Mouse (Mus musculus): ENCODE measurements at regions not wholly inside any gene's neighbourhood (a gene's known extent, or its start where the extent isn't known, plus 50 kb on each side); places are given as distances from the start of the nearest gene placed in this dataset.
A peak's percentile ranks its signal among the peaks of the same experiment; 100 is the strongest.

DNA sequence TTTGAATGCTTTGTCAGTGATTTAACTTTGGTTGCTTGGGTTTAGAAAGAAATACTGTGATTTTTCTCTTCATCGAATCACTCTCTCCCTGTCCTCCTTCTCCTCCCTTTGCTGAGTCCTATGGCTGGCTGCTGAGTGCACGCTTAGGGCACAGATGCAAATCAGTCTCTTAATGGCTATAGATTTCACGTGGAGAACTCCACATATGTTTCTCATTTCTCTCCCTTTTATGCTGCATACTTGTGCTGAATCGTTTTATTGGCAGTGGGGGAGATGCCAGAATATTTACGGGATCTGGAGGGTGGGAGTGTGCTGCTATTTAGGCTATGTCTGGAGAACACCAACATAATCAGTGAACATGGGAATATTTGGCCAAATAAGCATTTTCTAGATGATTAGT lies 118.8 kb upstream of the Rnd3 start:
- no peak overlapping the region for H3K4me2 ChIP-seq (replicated peaks)
- WGBS = 73% methylated on average over 5 of the region's 5 CpGs
- ATAC-seq (replicated peaks) = no peak

DNA sequence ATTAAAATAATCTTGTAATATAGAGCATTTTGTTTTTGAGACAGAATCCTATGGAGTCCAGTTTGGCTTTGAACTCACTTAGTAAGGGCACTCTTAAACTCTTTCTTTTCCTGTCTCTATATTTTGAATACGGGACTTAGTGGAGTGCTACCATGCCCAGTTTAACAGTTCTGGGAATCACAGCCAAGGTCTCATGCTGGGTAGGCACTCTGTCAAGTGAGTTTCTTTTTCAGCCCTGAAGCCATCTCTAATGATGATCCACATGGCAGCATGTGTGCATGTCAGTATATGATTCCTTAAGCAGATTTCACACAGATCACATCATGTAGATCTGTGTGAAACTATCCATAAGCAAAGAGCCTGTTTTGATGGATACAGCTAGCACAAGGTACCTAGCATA lies 113.6 kb upstream of the Rnd3 start:
- H3K36me3 ChIP-seq = no peaks in the 10 kb centered on the region
- H3K4me1 ChIP-seq = no peaks in the 10 kb centered on the region
- no peak for ATAC-seq (replicated peaks)
- no peak overlapping the region for H3K4me3 ChIP-seq
- no peak overlapping the region for H3K27ac ChIP-seq (replicated peaks)
- WGBS = 75% methylated on average over 1 of the region's 1 CpGs
- no peaks in the 10 kb centered on the region for H3K27me3 ChIP-seq
- no peaks in the 10 kb centered on the region for H3K9me3 ChIP-seq
- no peak overlapping the region for H3K4me2 ChIP-seq (replicated peaks)
- no peak overlapping the region for H3K9ac ChIP-seq (replicated peaks)

More for the DNA sequence above, 118.8 kb upstream of the Rnd3 start:
- Histone ChIP-seq H3K27ac (replicated peaks) (no peak overlapping the region), H3K9ac (replicated peaks) (no peak overlapping the region), H3K36me3 (no peaks in the 10 kb centered on the region), H3K9me3 (no peaks in the 10 kb centered on the region), H3K4me1 (no peaks in the 10 kb centered on the region), H3K27me3 (no peaks in the 10 kb centered on the region), H3K4me3 (no peak overlapping the region)

DNA sequence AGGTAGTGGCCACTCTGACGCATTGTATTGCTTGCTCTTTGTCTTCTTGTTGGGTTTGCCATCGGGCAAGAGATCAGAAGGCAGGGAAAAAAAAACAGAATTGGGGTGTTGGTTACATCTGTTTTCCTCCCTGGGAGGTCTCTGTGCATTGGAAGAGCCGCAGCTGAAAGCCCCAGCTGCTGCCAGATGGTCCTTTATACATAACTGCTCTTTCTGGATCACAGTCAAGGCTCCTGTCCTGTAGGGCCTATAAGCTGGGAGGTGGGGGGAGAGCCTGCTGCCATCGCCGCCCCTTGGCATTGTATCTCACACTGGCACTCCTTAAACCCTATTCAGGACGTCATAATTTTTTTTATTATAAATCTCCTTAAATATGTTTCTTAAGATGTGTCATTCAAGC lies 101.9 kb upstream of the Rnd3 start:
- Histone ChIP-seq H3K4me1 (no peaks in the 10 kb centered on the region), H3K27ac (replicated peaks) (no peak overlapping the region), H3K4me2 (replicated peaks) (no peak overlapping the region), H3K9ac (replicated peaks) (no peak overlapping the region), H3K27me3 (no peaks in the 10 kb centered on the region), H3K36me3 (no peaks in the 10 kb centered on the region), H3K4me3 (no peak overlapping the region), H3K9me3 (no peaks in the 10 kb centered on the region)
- ATAC-seq (replicated peaks) = no peak
- WGBS = 50% methylated on average over 6 of the region's 6 CpGs

DNA sequence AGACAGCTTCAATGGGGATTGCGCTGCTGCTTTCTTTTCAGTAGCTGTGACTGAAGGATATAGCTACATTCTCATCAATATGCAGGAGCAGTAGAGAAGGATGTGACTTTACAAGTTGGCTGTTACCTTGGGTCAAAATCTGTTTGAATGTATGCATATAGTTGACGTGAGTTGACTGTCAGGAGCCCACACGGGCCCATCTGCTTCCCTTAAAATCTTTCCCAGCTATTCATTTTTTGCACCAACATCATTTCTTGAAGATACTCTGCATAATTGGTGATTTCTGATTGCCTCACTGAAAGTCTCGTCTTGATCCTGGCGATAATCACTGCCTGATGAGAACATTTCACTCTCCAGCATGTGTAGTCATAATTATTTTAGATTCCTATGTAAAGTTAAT lies 92.7 kb upstream of the Rnd3 start:
- peaks cover 11% of the 10 kb centered on the region for H3K4me1 ChIP-seq
- ATAC-seq (replicated peaks) = no peak
- H3K27ac ChIP-seq (replicated peaks) = no peak overlapping the region

DNA sequence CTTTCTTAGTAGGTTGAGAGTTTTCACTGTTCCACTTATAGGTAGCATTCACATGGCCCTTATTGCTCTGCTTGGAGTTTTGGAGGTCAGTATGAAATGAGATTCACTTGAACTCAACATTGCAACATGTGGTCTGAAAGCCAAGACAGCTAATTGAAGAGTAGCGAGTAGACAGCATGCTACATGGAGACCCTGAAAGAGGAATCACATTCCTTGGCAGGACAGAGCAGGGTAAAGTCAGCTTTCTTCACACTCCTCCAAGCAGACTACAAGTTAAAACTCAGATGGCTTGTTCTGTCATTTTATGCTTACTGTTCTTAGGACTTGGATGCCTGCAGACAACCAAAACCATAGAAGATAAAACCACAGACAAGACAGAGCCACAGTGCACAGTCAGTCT lies 91.1 kb upstream of the Rnd3 start:
- Histone ChIP-seq H3K36me3 (no peaks in the 10 kb centered on the region), H3K9ac (replicated peaks) (no peak overlapping the region), H3K9me3 (no peaks in the 10 kb centered on the region), H3K4me2 (replicated peaks) (no peak overlapping the region), H3K27ac (replicated peaks) (no peak overlapping the region), H3K4me3 (no peak overlapping the region), H3K4me1 (peaks cover 11% of the 10 kb centered on the region), H3K27me3 (no peaks in the 10 kb centered on the region)
- no peak for ATAC-seq (replicated peaks)
- WGBS = 94% methylated on average over 1 of the region's 1 CpGs

More for the DNA sequence above, 92.7 kb upstream of the Rnd3 start:
- H3K36me3 ChIP-seq = no peaks in the 10 kb centered on the region
- no peak overlapping the region for H3K4me3 ChIP-seq
- no peak overlapping the region for H3K4me2 ChIP-seq (replicated peaks)
- no peaks in the 10 kb centered on the region for H3K9me3 ChIP-seq
- H3K27me3 ChIP-seq = no peaks in the 10 kb centered on the region
- 22% methylated on average over 5 of the region's 5 CpGs for WGBS
- no peak overlapping the region for H3K9ac ChIP-seq (replicated peaks)

DNA sequence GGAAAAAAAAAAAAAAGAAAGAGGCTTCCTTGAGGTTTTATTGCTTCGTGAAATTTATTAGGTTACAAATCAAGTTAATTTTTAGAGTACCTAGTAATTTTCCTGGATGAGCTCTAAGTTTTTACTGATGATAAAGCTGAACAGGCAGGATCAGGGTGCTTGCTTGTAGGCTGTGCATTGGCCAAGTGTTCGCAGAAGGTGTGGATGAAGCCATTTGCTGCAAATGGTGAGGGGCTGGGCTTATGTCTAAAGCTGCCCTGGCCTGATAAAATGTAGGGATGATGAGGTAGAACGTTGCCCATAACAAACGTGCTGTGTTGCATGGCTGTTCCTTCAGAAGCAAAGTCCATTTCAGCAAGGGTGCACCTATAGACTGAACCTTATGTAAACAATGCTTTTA lies 90.1 kb upstream of the Rnd3 start:
- Histone ChIP-seq H3K4me3 (no peak overlapping the region), H3K36me3 (no peaks in the 10 kb centered on the region), H3K4me1 (peaks cover 11% of the 10 kb centered on the region), H3K9ac (replicated peaks) (no peak overlapping the region), H3K4me2 (replicated peaks) (no peak overlapping the region), H3K27ac (replicated peaks) (no peak overlapping the region), H3K27me3 (no peaks in the 10 kb centered on the region), H3K9me3 (no peaks in the 10 kb centered on the region)
- WGBS = 74% methylated on average over 4 of the region's 4 CpGs
- no peak for ATAC-seq (replicated peaks)

DNA sequence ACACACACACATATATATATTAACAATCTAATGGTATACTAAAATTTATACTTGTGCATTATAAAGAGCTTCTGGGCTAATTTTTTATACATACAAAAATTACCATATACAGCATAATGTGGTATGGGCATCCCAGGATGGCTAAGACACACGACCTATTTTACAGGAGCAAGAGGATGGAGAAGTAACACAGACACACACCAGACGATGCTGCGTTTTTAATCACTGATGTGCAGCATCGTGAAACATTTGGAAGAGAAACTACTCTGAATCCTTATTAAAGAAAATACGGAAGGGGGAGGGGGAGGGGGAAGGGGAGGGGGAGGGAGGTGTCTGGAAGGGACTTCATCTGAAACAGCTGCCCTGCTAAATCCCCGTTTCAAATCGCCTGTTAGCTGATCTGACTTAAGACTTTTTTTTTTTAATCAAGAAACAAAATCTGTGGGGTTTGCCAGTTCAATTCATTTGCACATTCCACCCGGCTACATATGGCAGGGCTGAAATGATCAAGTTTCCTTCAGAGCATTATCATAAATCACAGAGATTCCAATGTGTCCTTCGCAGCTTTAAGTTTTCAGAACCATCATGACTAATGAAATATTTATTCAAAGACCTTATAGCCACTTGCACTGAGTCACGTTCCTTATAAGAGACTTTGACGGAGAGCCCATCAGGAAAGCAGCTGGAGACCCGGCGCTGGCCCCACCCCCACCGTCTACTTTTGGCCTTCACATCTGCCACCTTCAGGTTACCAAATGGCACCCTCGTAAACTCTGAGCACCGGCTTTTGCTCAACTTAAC lies 89.4 kb upstream of the Rnd3 start:
- H3K9ac ChIP-seq (replicated peaks) = no peak overlapping the region
- WGBS = 11% methylated on average over 16 of the region's 16 CpGs
- ATAC-seq (replicated peaks) = 0 out of 2 replicates have a peak, but pooled peaks have one; percentile 23
- H3K27me3 ChIP-seq = no peaks in the 10 kb centered on the region
- H3K4me1 ChIP-seq = peaks cover 11% of the 10 kb centered on the region
- H3K4me2 ChIP-seq (replicated peaks) = peak overlapping the region; percentile 20; the same call in 1 of the 2 replicates
- H3K9me3 ChIP-seq = no peaks in the 10 kb centered on the region
- H3K27ac ChIP-seq (replicated peaks) = no peak overlapping the region
- H3K4me3 ChIP-seq = no peak overlapping the region
- H3K36me3 ChIP-seq = no peaks in the 10 kb centered on the region

DNA sequence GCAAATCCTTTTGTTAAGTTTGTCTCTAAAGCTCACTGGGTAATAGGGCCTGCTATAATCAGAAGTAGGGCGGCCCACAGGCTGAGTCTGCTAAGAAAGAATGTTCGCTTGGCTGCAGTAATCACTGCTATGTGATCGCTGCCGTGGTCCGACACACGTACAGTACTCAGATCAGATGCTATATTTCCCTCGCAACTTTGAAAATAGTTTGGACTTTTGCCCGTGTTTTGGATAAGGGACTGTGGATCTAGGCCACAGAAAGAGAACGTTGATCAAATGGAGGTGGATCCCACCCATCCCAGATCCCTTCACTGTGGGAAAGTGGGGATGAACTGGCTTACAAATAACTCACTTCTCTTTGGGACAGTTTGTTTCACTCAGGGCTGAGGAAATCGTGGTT lies 88.5 kb upstream of the Rnd3 start:
- no peaks in the 10 kb centered on the region for H3K9me3 ChIP-seq
- H3K4me1 ChIP-seq = peaks cover 11% of the 10 kb centered on the region
- H3K27me3 ChIP-seq = no peaks in the 10 kb centered on the region
- WGBS = 76% methylated on average over 10 of the region's 10 CpGs
- ATAC-seq (replicated peaks) = no peak
- H3K27ac ChIP-seq (replicated peaks) = no peak overlapping the region
- H3K4me3 ChIP-seq = no peak overlapping the region
- H3K4me2 ChIP-seq (replicated peaks) = no peak overlapping the region
- no peak overlapping the region for H3K9ac ChIP-seq (replicated peaks)
- no peaks in the 10 kb centered on the region for H3K36me3 ChIP-seq

DNA sequence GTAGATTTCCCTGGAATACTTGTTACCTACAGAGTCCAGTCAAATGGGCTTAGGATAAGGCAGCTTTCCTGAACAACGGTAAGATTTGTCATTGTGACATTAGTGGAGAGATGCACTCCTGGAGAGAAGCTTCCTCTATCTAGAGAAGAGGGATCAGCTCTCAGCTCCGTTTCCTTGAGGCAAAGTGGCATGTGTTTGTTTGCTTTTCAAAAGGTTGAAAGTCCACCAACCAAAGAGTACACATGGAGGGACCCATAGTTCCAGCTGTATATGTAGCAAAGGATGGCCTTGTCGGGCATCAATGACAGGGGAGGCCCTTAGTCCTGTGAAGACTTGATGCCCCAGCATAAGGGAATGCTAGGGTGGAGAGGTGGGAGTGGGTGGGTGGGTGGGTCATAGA lies 87.9 kb upstream of the Rnd3 start:
- H3K9ac ChIP-seq (replicated peaks) = no peak overlapping the region
- H3K27ac ChIP-seq (replicated peaks) = no peak overlapping the region
- peaks cover 11% of the 10 kb centered on the region for H3K4me1 ChIP-seq
- ATAC-seq (replicated peaks) = no peak
- H3K4me2 ChIP-seq (replicated peaks) = no peak overlapping the region
- no peaks in the 10 kb centered on the region for H3K36me3 ChIP-seq
- WGBS = 80% methylated on average over 3 of the region's 3 CpGs
- no peak overlapping the region for H3K4me3 ChIP-seq
- no peaks in the 10 kb centered on the region for H3K27me3 ChIP-seq
- no peaks in the 10 kb centered on the region for H3K9me3 ChIP-seq

DNA sequence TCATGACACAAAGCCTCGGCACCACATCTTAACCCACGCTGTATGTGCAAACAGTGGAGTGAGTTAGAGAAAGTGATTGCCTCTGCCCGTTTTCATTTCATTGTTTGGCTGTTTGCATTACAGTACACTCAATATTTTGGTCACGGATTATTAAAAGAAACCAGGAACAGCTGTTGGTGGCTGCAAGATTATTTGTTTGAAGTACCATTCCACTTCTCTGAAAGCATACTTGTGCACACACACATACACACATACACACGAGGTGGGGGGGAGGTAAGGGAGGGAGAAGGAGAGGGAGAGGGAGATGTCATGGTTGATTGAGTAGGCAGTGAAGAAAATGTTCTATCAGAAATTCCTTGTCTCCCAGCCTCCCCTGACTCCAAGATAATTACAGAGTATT lies 85.5 kb upstream of the Rnd3 start:
- Histone ChIP-seq H3K27me3 (no peaks in the 10 kb centered on the region), H3K27ac (replicated peaks) (no peak overlapping the region), H3K4me2 (replicated peaks) (no peak overlapping the region), H3K4me3 (no peak overlapping the region), H3K36me3 (no peaks in the 10 kb centered on the region), H3K9me3 (no peaks in the 10 kb centered on the region), H3K4me1 (peaks cover 4% of the 10 kb centered on the region), H3K9ac (replicated peaks) (no peak overlapping the region)
- 72% methylated on average over 5 of the region's 5 CpGs for WGBS
- ATAC-seq (replicated peaks) = no peak

DNA sequence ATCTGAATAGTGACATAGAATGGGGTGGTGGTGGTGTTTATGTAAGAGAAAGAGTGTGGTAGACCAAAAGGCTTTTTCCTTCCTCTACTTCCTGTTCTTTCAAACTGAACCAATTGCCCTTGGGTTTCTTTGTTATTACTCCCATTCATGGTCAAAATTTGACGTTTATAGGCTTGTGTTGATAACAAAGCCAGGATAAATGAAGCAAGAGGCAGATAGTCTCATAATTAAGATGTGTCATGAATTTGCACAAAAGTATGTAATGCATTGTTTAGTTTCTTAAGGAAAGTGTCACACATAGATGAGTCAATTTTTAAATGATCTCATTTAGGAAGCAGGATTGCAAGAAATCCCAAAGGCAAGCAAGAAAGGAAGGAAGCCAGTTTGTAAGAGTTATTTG lies 73.9 kb upstream of the Rnd3 start:
- no peak for ATAC-seq (replicated peaks)
- H3K4me2 ChIP-seq (replicated peaks) = no peak overlapping the region
- 7% methylated on average over 1 of the region's 1 CpGs for WGBS
- H3K27me3 ChIP-seq = no peaks in the 10 kb centered on the region
- no peaks in the 10 kb centered on the region for H3K36me3 ChIP-seq
- H3K4me1 ChIP-seq = no peaks in the 10 kb centered on the region
- no peak overlapping the region for H3K27ac ChIP-seq (replicated peaks)
- no peak overlapping the region for H3K4me3 ChIP-seq
- no peak overlapping the region for H3K9ac ChIP-seq (replicated peaks)
- no peaks in the 10 kb centered on the region for H3K9me3 ChIP-seq

DNA sequence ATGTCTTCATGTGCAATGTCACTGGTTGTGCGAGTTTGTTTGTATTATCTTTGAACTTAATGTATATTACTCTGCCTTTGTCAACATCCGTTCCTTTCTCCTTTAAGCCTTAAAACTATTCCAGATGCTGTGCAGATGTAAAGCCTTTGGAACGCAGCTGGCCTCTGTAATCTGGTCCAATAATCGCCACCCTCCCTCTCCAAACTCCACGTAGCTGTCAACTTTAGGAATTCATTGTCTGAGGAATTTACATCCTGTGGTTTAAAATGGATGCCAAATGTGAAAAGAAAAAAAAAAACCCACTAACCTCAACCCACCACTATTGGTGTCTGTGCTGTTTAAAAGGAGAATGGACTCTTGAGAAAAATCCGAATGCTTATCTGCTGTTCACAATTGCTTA lies 70.8 kb upstream of the Rnd3 start:
- Histone ChIP-seq H3K27me3 (no peaks in the 10 kb centered on the region), H3K4me2 (replicated peaks) (no peak overlapping the region), H3K9ac (replicated peaks) (no peak overlapping the region), H3K27ac (replicated peaks) (no peak overlapping the region), H3K9me3 (no peaks in the 10 kb centered on the region), H3K36me3 (no peaks in the 10 kb centered on the region), H3K4me1 (no peaks in the 10 kb centered on the region), H3K4me3 (no peak overlapping the region)
- no peak for ATAC-seq (replicated peaks)
- WGBS = 66% methylated on average over 6 of the region's 6 CpGs

Measured in forebrain, embryonic 15.5 days (tissue).